Mouse (Mus musculus): Measurements from ENCODE around the gene Lgmn. TPM values are rescaled to one million over a fixed set of nuclear protein-coding genes. Genes with fewer than 3 reads are reported as not detected.

The Lgmn gene
- total RNA-seq, 2 experiments from 2014 or later: 129 to 135 TPM

GRCm38 (mm10) chr12:102354126-102354984, 85.3 kb downstream of the Lgmn start:
- DNase-seq (ENCODE audit: low spot score in 2 of 2): no peak

DNA sequence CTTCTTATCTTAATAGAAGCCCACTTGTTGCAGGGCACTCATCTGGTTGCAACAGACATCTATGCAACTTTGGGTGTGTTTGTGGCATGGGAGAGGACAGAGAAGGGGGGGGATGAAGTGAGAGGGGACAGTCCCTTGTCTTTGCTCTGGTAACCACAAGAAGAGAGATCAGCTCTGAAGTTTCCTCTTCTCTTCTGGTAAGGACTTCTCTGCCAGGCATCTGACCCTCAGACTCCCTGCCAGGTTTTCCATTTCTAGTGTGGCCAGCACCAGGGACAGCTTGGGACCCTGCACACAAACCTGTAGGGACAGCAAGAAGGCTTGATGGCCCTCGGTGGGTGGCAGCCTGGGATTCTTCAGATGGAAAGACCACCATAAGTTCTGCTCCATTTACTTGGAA, 88.6 kb downstream of the Lgmn start:
- no peak for DNase-seq (ENCODE audit: low spot score in 2 of 2)

DNA sequence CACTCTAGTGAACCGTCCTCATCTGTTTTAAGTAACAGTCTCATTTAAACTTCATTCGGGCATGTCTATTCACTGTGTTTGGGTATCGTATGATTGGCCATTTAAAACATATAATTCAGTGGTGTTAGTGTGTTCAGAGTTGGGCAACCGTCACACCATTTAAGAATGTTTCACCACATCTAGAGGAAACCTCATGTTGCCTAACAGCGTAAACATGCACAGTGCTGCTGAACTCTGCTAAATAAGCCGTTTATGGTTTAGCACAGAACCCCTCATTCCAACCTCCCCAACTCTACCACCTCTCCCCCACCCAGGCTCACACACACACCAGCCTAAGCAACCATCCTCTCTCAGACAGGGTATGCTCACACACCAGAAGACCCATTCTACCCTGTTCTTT, 91.2 kb downstream of the Lgmn start:
- no peak for DNase-seq (ENCODE audit: low spot score in 2 of 2)

DNA sequence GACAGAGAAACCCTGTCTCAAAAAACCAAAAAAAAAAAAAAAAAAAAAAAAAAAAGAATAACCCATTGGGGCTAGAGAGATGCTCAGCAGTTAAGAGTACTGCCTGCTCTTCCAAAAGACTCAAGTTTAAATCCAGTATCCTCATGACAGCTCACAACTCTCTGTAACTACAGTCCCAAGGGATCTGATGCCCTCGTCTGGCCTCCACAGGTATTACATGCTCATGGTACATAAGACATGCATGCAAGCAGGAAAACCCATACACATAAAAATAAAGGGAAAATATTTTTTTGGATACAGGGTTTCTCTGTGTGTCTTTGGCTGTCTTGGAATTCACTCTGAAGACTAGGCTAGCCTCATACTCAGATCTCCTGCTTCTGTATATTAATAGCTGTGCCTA, 93.1 kb downstream of the Lgmn start:
- peak in 1 of 2 experiments; percentile 40 for DNase-seq (ENCODE audit: low spot score in 2 of 2)

- no peak for DNase-seq (ENCODE audit: low spot score in 2 of 2)
Measured at GRCm38 (mm10) chr12:102345031-102345815, 94.4 kb downstream of the Lgmn start.

Other genes with a start within 250 kb of the Lgmn start
- 10 to 100 TPM; 29.7 to 33.1 TPM for gene Rin3, start 156.8 kb downstream of the Lgmn start, total RNA-seq (2021)
- 10 to 100 TPM; 25.4 to 32.8 TPM for gene Golga5, start 29.3 kb upstream of the Lgmn start, total RNA-seq (2021)
- gene Chga, start 115.2 kb upstream of the Lgmn start, total RNA-seq (2021): under 1 TPM in 1 of 2 experiments, not detected in 1; 0.20 TPM

Measured in gastrocnemius, postnatal 4 days (tissue).